Mouse (Mus musculus) lung, postnatal 14 days (tissue): Measurements from ENCODE around the gene Nrg4.

Experiments used
- DNase-seq: peaks from one replicate; pipeline ENCODE4 v3.0.0; 2021

Nrg4 gene

GRCm38 (mm10) chr9:55313619-55314261, 12.9 kb downstream of the Nrg4 start:
- no peak for DNase-seq

- DNase-seq = peak; percentile 79
These were observed 15.1 kb downstream of the Nrg4 start for GRCm38 (mm10) chr9:55311560-55311959.

GRCm38 (mm10) chr9:55308455-55308854, 18.2 kb downstream of the Nrg4 start:
- no peak for DNase-seq

- DNase-seq = no peak
These were observed 19.1 kb downstream of the Nrg4 start for GRCm38 (mm10) chr9:55307557-55307956.

- DNase-seq = no peak
These were observed 19.6 kb downstream of the Nrg4 start for GRCm38 (mm10) chr9:55307066-55307465.

GRCm38 (mm10) chr9:55296221-55296620, 30.4 kb downstream of the Nrg4 start:
- DNase-seq = no peak

- DNase-seq = no peak
These were observed 34.7 kb downstream of the Nrg4 start for GRCm38 (mm10) chr9:55291966-55292365.

- DNase-seq = peak; percentile 13
These were observed 37.0 kb downstream of the Nrg4 start for GRCm38 (mm10) chr9:55289475-55290198.

- DNase-seq = no peak
These were observed 41.4 kb downstream of the Nrg4 start for GRCm38 (mm10) chr9:55285197-55285596.

GRCm38 (mm10) chr9:55283516-55283915, 43.1 kb downstream of the Nrg4 start:
- peak; percentile 56 for DNase-seq

GRCm38 (mm10) chr9:55279114-55279825, 47.4 kb downstream of the Nrg4 start:
- DNase-seq = no peak

GRCm38 (mm10) chr9:55277562-55277961, 49.1 kb downstream of the Nrg4 start:
- peak; percentile 45 for DNase-seq

- no peak for DNase-seq
These were observed 52.7 kb downstream of the Nrg4 start for GRCm38 (mm10) chr9:55273906-55274305.

GRCm38 (mm10) chr9:55271960-55272560, 54.6 kb downstream of the Nrg4 start:
- DNase-seq = no peak

- no peak for DNase-seq
These were observed 62.0 kb downstream of the Nrg4 start for GRCm38 (mm10) chr9:55264356-55265302.

- no peak for DNase-seq
These were observed 66.9 kb downstream of the Nrg4 start for GRCm38 (mm10) chr9:55259741-55260140.

- no peak for DNase-seq
These were observed 69.5 kb downstream of the Nrg4 start for GRCm38 (mm10) chr9:55257105-55257504.

- no peak for DNase-seq
These were observed 71.0 kb downstream of the Nrg4 start for GRCm38 (mm10) chr9:55255604-55256003.

GRCm38 (mm10) chr9:55255056-55255455, 71.6 kb downstream of the Nrg4 start:
- DNase-seq = no peak

GRCm38 (mm10) chr9:55253849-55254248, 72.8 kb downstream of the Nrg4 start:
- no peak for DNase-seq

GRCm38 (mm10) chr9:55252097-55252496, 74.5 kb downstream of the Nrg4 start:
- peak; percentile 17 for DNase-seq

GRCm38 (mm10) chr9:55250595-55251247, 75.9 kb downstream of the Nrg4 start:
- no peak for DNase-seq
